Mouse (Mus musculus) thymus, postnatal 25 days (tissue): ENCODE measurements around the gene Ahctf1.
A peak's percentile ranks its signal among the peaks of the same experiment; 100 is the strongest.
"Not testable (repeated sequence)": the region's sequence is repeated elsewhere in the genome, so short reads cannot be mapped to it uniquely, and the experiment has no call there.

Experiments used
- DNase-seq: peaks from one replicate; pipeline ENCODE4 v3.0.0; 2022

Ahctf1 gene

GRCm38 (mm10) chr1:179803513-179804139, at the start of gene Ahctf1:
Gene Ahctf1, minus strand, starts transcription at chr1:179803680.
- peak; percentile 92 for DNase-seq

GRCm38 (mm10) chr1:179847759-179848389, 44.4 kb upstream of the Ahctf1 start:
- DNase-seq = peak; percentile 78

- no peak for DNase-seq
Measured at GRCm38 (mm10) chr1:179847173-179847572, 43.7 kb upstream of the Ahctf1 start.

GRCm38 (mm10) chr1:179845832-179846499, 42.5 kb upstream of the Ahctf1 start:
- DNase-seq = no peak

GRCm38 (mm10) chr1:179844894-179845293, 41.4 kb upstream of the Ahctf1 start:
- DNase-seq = peak; percentile 76

GRCm38 (mm10) chr1:179843981-179844380, 40.5 kb upstream of the Ahctf1 start:
- no peak for DNase-seq

- DNase-seq = no peak
Measured at GRCm38 (mm10) chr1:179842568-179842967, 39.1 kb upstream of the Ahctf1 start.

GRCm38 (mm10) chr1:179836426-179837404, 33.2 kb upstream of the Ahctf1 start:
- DNase-seq = no peak

GRCm38 (mm10) chr1:179835753-179836425, 32.4 kb upstream of the Ahctf1 start:
- DNase-seq = no peak

GRCm38 (mm10) chr1:179833596-179833995, 30.1 kb upstream of the Ahctf1 start:
- DNase-seq = no peak

- no peak for DNase-seq
Measured at GRCm38 (mm10) chr1:179832710-179833240, 29.3 kb upstream of the Ahctf1 start.

GRCm38 (mm10) chr1:179828900-179829299, 25.4 kb upstream of the Ahctf1 start:
- no peak for DNase-seq

GRCm38 (mm10) chr1:179828051-179828450, 24.6 kb upstream of the Ahctf1 start:
- DNase-seq = no peak

- DNase-seq = no peak
Measured at GRCm38 (mm10) chr1:179824549-179824948, 21.1 kb upstream of the Ahctf1 start.

- not testable (repeated sequence) for DNase-seq
Measured at GRCm38 (mm10) chr1:179818490-179819278, 15.2 kb upstream of the Ahctf1 start.

- DNase-seq = no peak
Measured at GRCm38 (mm10) chr1:179814616-179815015, 11.1 kb upstream of the Ahctf1 start.

- DNase-seq = no peak
Measured at GRCm38 (mm10) chr1:179813385-179813784, 9.9 kb upstream of the Ahctf1 start.

GRCm38 (mm10) chr1:179808300-179808699, 4.8 kb upstream of the Ahctf1 start:
- DNase-seq = no peak

- DNase-seq = no peak
Measured at GRCm38 (mm10) chr1:179807468-179807867, 4.0 kb upstream of the Ahctf1 start.

GRCm38 (mm10) chr1:179805751-179806150, 2.3 kb upstream of the Ahctf1 start:
- DNase-seq = no peak
